Mouse (Mus musculus) intestine, embryonic 14.5 days (tissue): ENCODE results near the gene Sgsm3. TPM values are rescaled to one million over a fixed set of nuclear protein-coding genes. Genes with fewer than 3 reads are reported as not detected.
A peak's percentile ranks its signal among the peaks of the same experiment; 100 is the strongest.

Experiments used
- ATAC-seq: fragments of 200-750 bp; cut with Nextera tagmentation; replicated peaks from 2 replicates; pipeline ENCODE4 v1.8.0; 2017; ENCODE audit warnings: low read depth, moderate number of reproducible peaks, moderate TSS enrichment, moderate library complexity; ENCODE audit not compliant: low FRiP score, low TSS enrichment
- DNase-seq: peaks from one replicate; pipeline ENCODE4 v3.0.0-alpha.2; 2018; ENCODE audit warnings: low spot score
- H3K27ac ChIP-seq: fragments of 300-500 bp; sonication (generic); 2 replicates; pipeline ENCODE4 v1.5.1; 2014; ENCODE audit warnings: low read depth, mild to moderate bottlenecking, control low read depth
- H3K27me3 ChIP-seq: fragments of 300-500 bp; sonication (generic); replicated peaks from 2 replicates; pipeline ENCODE4 v1.6.1; 2014; ENCODE audit warnings: low read length, control low read depth; ENCODE audit not compliant: control insufficient read depth, insufficient read depth
- H3K36me3 ChIP-seq: fragments of 300-500 bp; sonication (generic); 2 replicates; pipeline ENCODE4 v1.6.1; 2014; ENCODE audit warnings: low read length, control low read depth; ENCODE audit not compliant: control insufficient read depth, insufficient read depth
- H3K4me1 ChIP-seq: fragments of 300-500 bp; sonication (generic); replicated peaks from 2 replicates; pipeline ENCODE4 v1.6.1; 2014; ENCODE audit warnings: low read length, control low read depth, mixed read lengths; ENCODE audit not compliant: control insufficient read depth, insufficient read depth
- H3K4me2 ChIP-seq: fragments of 300-500 bp; sonication (generic); 2 replicates; pipeline ENCODE4 v1.6.1; 2014; ENCODE audit warnings: low read length
- H3K4me3 ChIP-seq: fragments of 300-500 bp; sonication (generic); 2 replicates; pipeline ENCODE4 v1.5.1; 2014; ENCODE audit warnings: low read depth, low read length, control low read depth, mixed read lengths
- H3K9ac ChIP-seq: fragments of 300-500 bp; sonication (generic); 2 replicates; pipeline ENCODE4 v1.6.1; 2014; ENCODE audit warnings: mild to moderate bottlenecking, low read length
- H3K9me3 ChIP-seq: fragments of 300-500 bp; sonication (generic); 2 replicates; pipeline ENCODE4 v1.6.1; 2016; ENCODE audit warnings: low read length, control low read depth; ENCODE audit not compliant: control insufficient read depth
- WGBS: fragments of 180-500 bp; shearing (Covaris S2); extraction: QIAGEN DNeasy Blood & Tissue Kit; methylation state at CpG from one replicate; pipeline ENCODE4 v1.1.7; 2014; 5-methylcytosine and 5-hydroxymethylcytosine counted together
- polyA plus RNA-seq: library from polyadenylated mRNA; unstranded; fragments of >200 nt; fragmentation: Nextera tagmentation; extraction: Ambion mirVana; gene quantifications from 2 replicates; pipeline ENCODE4 v1.2.1, GENCODE M21; 2014

The Sgsm3 gene
- polyA plus RNA-seq, 1 experiment from 2014 or later = 26.4 TPM

- ATAC-seq (no peak), DNase-seq (no peak)
- no peak overlapping the region for H3K4me2 ChIP-seq
- peaks cover 13% of the 10 kb centered on the region for H3K4me1 ChIP-seq
- H3K27me3 ChIP-seq = no peaks in the 10 kb centered on the region
- no peak overlapping the region for H3K9ac ChIP-seq
- H3K27ac ChIP-seq = no peak overlapping the region
- WGBS = 95% methylated on average over 9 of the region's 9 CpGs
- H3K36me3 ChIP-seq = peaks cover 33% of the 10 kb centered on the region
- no peak overlapping the region for H3K4me3 ChIP-seq
- no peaks in the 10 kb centered on the region for H3K9me3 ChIP-seq
These were observed 46.3 kb downstream of the Sgsm3 start for GRCm38 (mm10) chr15:81023842-81024241.

- peaks cover 7% of the 10 kb centered on the region; the same call in 1 of the 2 replicates for H3K36me3 ChIP-seq
- H3K4me1 ChIP-seq = peaks cover 13% of the 10 kb centered on the region
- WGBS = 78% methylated on average over 5 of the region's 5 CpGs
- no peak overlapping the region for H3K4me2 ChIP-seq
- H3K4me3 ChIP-seq = no peak overlapping the region
- H3K27ac ChIP-seq = 0 out of 2 replicates have a peak overlapping the region, but pooled peaks have one; percentile 7
- no peaks in the 10 kb centered on the region for H3K27me3 ChIP-seq
- H3K9ac ChIP-seq = no peak overlapping the region
- no peaks in the 10 kb centered on the region for H3K9me3 ChIP-seq
- DNase-seq (no peak), ATAC-seq (no peak)
These were observed 49.3 kb downstream of the Sgsm3 start for GRCm38 (mm10) chr15:81026901-81027300.

GRCm38 (mm10) chr15:81027378-81028173, 50.0 kb downstream of the Sgsm3 start:
- WGBS = 35% methylated on average over 8 of the region's 8 CpGs
- no peak overlapping the region for H3K9ac ChIP-seq
- no peaks in the 10 kb centered on the region for H3K27me3 ChIP-seq
- 0 out of 2 replicates have a peak, but pooled peaks cover under 1% of the 10 kb centered on the region for H3K36me3 ChIP-seq
- ATAC-seq (peak; percentile 67; the same call in 1 of the 2 replicates), DNase-seq (peak; percentile 97)
- no peaks in the 10 kb centered on the region for H3K9me3 ChIP-seq
- H3K4me2 ChIP-seq = no peak overlapping the region
- H3K4me1 ChIP-seq = peaks cover 13% of the 10 kb centered on the region
- no peak overlapping the region for H3K4me3 ChIP-seq
- peak overlapping the region; percentile 33; the same call in 1 of the 2 replicates for H3K27ac ChIP-seq

GRCm38 (mm10) chr15:81030891-81031425, 53.4 kb downstream of the Sgsm3 start:
- Histone ChIP-seq H3K4me3 (no peak overlapping the region), H3K4me2 (no peak overlapping the region), H3K36me3 (no peaks in the 10 kb centered on the region), H3K4me1 (peaks cover 34% of the 10 kb centered on the region), H3K27ac (no peak overlapping the region), H3K9me3 (no peaks in the 10 kb centered on the region), H3K27me3 (no peaks in the 10 kb centered on the region), H3K9ac (no peak overlapping the region)
- 76% methylated on average over 10 of the region's 10 CpGs for WGBS
- DNase-seq (no peak), ATAC-seq (no peak)

GRCm38 (mm10) chr15:81031611-81032010, 54.0 kb downstream of the Sgsm3 start:
- Histone ChIP-seq H3K9me3 (no peaks in the 10 kb centered on the region), H3K4me2 (no peak overlapping the region), H3K9ac (no peak overlapping the region), H3K27me3 (no peaks in the 10 kb centered on the region), H3K36me3 (no peaks in the 10 kb centered on the region), H3K4me3 (no peak overlapping the region), H3K4me1 (peaks cover 34% of the 10 kb centered on the region), H3K27ac (no peak overlapping the region)
- 92% methylated on average over 4 of the region's 4 CpGs for WGBS
- DNase-seq = no peak
- no peak for ATAC-seq

- peak; percentile 80 for ATAC-seq
- H3K27me3 ChIP-seq = no peaks in the 10 kb centered on the region
- no peaks in the 10 kb centered on the region for H3K9me3 ChIP-seq
- no peak overlapping the region for H3K9ac ChIP-seq
- H3K4me2 ChIP-seq = no peak overlapping the region
- H3K36me3 ChIP-seq = no peaks in the 10 kb centered on the region
- DNase-seq = no peak
- peak overlapping the region; percentile 34; the same call in 1 of the 2 replicates for H3K27ac ChIP-seq
- no peak overlapping the region for H3K4me3 ChIP-seq
- H3K4me1 ChIP-seq = peaks cover 21% of the 10 kb centered on the region
- 36% methylated on average over 9 of the region's 9 CpGs for WGBS
These were observed 55.5 kb downstream of the Sgsm3 start for GRCm38 (mm10) chr15:81032941-81033629.

GRCm38 (mm10) chr15:81034119-81034518, 56.6 kb downstream of the Sgsm3 start:
- H3K27ac ChIP-seq = 0 out of 2 replicates have a peak overlapping the region, but pooled peaks have one; percentile 34
- 70% methylated on average over 6 of the region's 6 CpGs for WGBS
- no peak overlapping the region for H3K4me2 ChIP-seq
- no peaks in the 10 kb centered on the region for H3K36me3 ChIP-seq
- H3K4me3 ChIP-seq = no peak overlapping the region
- DNase-seq = no peak
- peaks cover 21% of the 10 kb centered on the region for H3K4me1 ChIP-seq
- no peak overlapping the region for H3K9ac ChIP-seq
- H3K9me3 ChIP-seq = no peaks in the 10 kb centered on the region
- no peak for ATAC-seq
- no peaks in the 10 kb centered on the region for H3K27me3 ChIP-seq

GRCm38 (mm10) chr15:81035417-81036162, 58.0 kb downstream of the Sgsm3 start:
- no peak for ATAC-seq
- H3K4me2 ChIP-seq = no peak overlapping the region
- WGBS = 62% methylated on average over 12 of the region's 12 CpGs
- peaks cover 21% of the 10 kb centered on the region for H3K4me1 ChIP-seq
- H3K4me3 ChIP-seq = no peak overlapping the region
- no peak overlapping the region for H3K9ac ChIP-seq
- no peak for DNase-seq
- H3K9me3 ChIP-seq = no peaks in the 10 kb centered on the region
- H3K27ac ChIP-seq = peak overlapping the region; percentile 18; the same call in 1 of the 2 replicates
- no peaks in the 10 kb centered on the region for H3K27me3 ChIP-seq
- H3K36me3 ChIP-seq = no peaks in the 10 kb centered on the region
